Mouse (Mus musculus) right cerebral cortex, postnatal 4 days (tissue): ENCODE results near the gene Zfyve9.

ENCODE experiments used
- DNase-seq: peaks from one replicate; pipeline ENCODE4 v3.0.0-alpha.2; 2022

Gene Zfyve9

GRCm38 (mm10) chr4:108780057-108780863 is at the start of gene Zfyve9:
Gene Zfyve9, minus strand, starts transcription at chr4:108780798.
- DNase-seq = peak; percentile 83

DNA sequence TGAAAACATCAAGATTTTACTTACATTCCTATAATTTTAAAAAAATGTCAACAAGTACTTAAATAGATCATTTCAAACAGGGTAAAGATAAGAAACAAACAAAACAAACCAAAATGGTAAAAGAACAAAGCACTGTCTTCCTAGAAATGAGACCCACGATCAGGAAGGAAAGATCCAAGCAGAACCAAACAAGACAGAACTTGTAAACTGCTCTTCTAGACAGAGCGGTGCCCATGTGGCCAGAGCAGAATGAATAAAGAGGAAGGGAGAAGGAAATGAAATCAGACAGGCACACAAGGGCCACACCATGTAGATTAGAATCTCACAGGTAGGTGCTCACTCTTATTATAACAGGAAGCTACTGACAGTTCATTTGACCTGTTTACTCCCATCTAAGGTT is 46.0 kb upstream of the Zfyve9 start:
- no peak for DNase-seq

- DNase-seq = no peak
These were observed 45.5 kb upstream of the Zfyve9 start for GRCm38 (mm10) chr4:108826096-108826495.

DNA sequence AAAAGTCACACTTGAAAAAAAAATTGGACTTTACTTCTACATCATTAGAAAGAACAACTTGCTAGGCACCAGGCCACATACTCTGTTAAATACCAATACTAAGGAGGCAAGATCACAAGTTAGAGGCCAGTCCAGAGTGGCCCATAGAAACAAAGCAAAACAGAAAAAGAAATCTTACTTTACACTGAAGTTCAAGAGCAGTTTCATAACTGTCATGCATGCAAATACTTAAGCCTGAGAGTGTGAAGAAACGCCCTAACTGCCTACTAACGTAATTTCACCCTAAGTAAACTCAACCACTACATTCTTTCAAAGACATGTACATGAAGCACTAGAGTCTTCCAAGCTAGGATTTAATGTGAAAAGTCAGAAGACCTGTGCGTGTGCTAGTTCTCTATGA is 45.1 kb upstream of the Zfyve9 start:
- no peak for DNase-seq

DNA sequence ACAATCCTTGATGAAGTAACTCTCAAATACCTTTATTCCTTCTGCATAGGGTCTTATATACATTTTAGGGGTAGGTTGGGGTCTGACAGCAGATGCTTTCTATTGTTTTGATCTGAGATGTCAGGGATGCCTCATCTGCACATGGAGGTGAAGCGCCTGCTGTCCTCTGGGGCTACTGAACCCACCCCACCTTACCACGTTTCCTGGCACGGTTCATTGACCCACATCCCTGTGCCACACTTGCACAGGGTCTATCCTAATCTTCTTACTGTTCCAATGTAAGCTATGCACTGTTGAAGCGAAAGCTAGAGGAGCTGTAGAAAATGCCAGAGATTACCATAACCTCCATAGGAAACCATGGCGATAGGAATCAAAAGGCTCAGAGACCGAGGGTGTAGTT is 31.0 kb upstream of the Zfyve9 start:
- DNase-seq = no peak

- DNase-seq = no peak
These were observed 30.5 kb upstream of the Zfyve9 start for GRCm38 (mm10) chr4:108811142-108811541.

GRCm38 (mm10) chr4:108803535-108803934 is 22.9 kb upstream of the Zfyve9 start:
- DNase-seq = no peak

GRCm38 (mm10) chr4:108798083-108798830 is 17.7 kb upstream of the Zfyve9 start:
- DNase-seq = peak; percentile 74

- DNase-seq = no peak
These were observed 16.1 kb upstream of the Zfyve9 start for GRCm38 (mm10) chr4:108796701-108797100.

DNA sequence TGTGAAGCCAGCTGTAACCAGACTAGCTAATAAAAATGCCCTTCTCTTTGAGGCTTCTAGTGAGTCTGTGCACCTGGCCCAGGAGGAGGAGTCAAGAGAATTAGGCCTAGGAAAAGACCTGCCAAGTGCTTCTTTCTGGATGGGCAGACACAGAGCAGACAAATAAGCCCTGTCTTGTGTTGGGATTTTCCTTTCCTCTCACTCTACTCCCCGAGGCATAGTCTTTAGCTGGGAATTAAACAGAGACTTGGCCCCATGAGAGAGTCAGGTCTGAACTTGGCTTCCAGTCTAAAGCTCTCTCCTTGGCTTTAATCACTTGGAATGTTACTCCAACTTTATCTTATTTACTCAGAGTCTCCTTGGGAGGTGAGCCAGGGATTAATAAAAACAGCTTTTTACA is 13.3 kb upstream of the Zfyve9 start:
- no peak for DNase-seq

DNA sequence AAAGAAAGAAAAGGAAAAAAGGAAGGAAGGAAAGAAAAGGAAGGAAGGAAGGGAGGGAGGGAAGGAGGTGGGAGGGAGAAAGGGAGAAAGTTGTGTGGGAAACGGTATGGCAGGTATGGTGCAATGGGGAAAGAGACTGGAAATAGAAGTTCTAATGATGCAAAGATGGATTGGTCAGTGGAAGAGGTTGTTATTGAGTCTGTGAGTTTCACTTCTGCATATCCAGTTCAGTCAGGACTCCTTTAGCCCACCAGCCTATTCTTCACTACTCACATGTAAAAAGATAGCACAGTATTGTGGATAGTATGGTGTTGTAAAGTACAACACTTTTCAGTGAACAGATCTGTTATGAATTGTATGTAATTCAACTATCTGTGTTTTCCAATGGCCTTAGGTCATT is 9.9 kb upstream of the Zfyve9 start:
- DNase-seq = no peak

DNA sequence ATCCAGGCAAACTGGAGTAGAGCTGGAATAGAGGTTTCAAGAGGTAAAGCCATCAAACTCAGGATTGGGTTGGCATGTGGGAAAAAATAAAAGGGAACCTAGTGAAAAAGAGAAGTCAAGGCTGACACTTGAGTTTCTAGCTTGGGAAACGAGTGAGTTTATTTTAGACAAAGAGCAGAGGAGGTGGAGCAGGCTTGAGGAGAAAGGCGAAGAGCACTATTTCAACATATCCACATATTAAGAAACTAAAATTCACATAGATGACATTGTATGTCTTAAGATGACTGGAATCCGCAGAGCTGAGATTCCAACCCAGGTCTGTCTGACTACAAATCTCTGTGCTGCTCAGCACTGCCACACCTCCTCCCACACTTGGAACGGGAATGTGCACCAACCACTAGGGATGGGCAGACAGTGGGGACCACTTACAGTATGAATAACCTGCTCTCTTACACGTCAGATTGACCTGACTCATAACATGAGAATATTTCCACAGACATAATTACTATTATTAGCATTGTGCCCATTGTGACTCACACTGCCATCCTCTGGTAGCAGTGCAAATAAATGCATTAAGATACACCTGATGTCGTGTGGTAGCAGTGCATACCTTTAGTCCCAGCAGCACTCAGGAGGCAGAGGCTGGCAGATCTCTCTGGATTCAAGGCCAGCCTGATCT is 8.8 kb upstream of the Zfyve9 start:
- no peak for DNase-seq

GRCm38 (mm10) chr4:108782421-108783085 is 2.0 kb upstream of the Zfyve9 start:
- no peak for DNase-seq

GRCm38 (mm10) chr4:108781596-108781995 is 998 bp upstream of the Zfyve9 start:
- no peak for DNase-seq

- DNase-seq = no peak
These were observed 237 bp upstream of the Zfyve9 start for GRCm38 (mm10) chr4:108780864-108781205.

- no peak for DNase-seq
These were observed 888 bp downstream of the Zfyve9 start for GRCm38 (mm10) chr4:108779763-108780056.

DNA sequence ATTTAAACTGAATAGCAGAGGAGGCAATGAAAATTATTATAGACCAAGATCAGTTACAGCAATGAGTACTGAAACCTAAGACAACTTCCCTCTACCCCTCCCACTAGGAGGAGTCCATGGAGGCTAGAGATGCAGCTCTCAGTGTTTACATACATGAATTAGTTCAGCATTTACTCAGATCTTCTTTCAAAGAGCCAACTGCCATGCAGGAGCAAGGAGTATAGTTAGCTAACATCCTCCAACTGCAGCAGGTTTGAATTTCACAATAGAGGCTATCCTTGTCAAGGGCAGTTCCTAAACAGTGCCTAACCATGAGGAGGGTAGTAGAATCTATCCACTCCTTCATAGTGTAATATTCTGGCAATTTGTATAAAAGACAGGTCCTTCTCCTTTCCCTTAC is 12.1 kb downstream of the Zfyve9 start:
- no peak for DNase-seq

DNA sequence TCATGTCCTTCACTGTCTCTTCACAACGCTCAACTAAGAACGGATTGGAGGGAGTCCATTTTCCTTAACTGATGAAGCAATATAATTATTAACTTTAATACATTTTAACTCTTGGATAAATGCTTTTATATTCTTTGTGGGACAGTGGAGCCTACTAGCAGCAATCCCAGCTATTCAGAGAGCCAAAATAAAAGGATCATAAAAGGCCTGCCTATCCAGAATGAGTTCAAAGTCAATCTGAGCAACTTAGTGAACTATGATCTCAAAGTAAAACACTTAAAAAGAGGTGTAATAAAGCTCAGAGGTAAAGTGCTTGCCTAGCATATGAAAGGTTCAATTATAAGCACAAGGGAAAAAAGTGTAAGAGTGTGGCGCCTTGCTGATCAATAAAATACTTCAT is 21.0 kb downstream of the Zfyve9 start:
- no peak for DNase-seq

DNA sequence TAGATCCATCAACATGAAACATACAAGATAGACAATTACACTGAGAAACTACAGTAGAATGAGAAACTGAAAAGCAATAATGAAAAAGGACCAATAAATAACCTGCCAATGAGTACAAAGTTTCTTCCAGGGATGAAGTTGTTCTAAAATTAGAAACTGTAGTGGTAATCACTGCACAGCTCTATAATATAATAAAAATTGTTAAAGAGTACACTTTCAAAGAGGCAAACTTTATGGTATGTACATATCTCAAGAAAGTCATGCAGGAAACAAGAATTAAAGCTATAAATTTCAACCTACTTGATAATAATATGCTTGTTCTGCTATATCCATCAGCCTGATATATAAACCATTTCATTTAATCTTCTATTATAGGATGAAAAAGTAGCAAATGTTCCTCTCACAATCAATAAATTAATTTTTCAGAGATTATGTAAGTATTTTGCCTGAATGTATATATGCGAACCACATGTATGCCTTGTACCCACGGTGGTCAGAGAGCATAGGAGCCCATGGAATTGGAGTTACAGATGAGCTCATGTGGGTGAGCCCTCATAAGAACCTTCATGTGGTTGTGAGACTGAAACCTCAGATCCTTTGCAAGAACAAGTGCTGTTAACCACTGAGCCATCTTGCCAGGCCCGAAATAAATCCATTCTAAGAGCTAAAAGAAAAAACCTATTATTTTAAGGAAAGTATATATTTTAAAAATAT is 34.3 kb downstream of the Zfyve9 start:
- no peak for DNase-seq

GRCm38 (mm10) chr4:108731582-108731981 is 49.0 kb downstream of the Zfyve9 start:
- DNase-seq = no peak

GRCm38 (mm10) chr4:108730450-108730849 is 50.1 kb downstream of the Zfyve9 start:
- no peak for DNase-seq

GRCm38 (mm10) chr4:108724102-108724501 is 56.5 kb downstream of the Zfyve9 start:
- DNase-seq = no peak

- DNase-seq = no peak
These were observed 59.3 kb downstream of the Zfyve9 start for GRCm38 (mm10) chr4:108721245-108721784.
